29 mouse cellular contexts compared by ENCODE assay signal in genomic region chr10:106872714-106873113, GRCm38 (mm10).
"Had no signal": no experiment of that assay in that cellular context is flagged by ENCODE, and none has a peak within 500 bp of the region (broad histone marks: within the 10 kb centered on the region; RNA-seq: fewer than 3 reads in every experiment).

No protein-coding gene starts in this region.

- H3K27me3 ChIP-seq: limb, embryonic 12.5 days; limb, embryonic 13.5 days; limb, embryonic 15.5 days; liver, embryonic 12.5 days; liver, embryonic 13.5 days; liver, embryonic 15.5 days; lung, embryonic 15.5 days; megakaryocyte, embryonic 14.5 days; midbrain, embryonic 12.5 days; neural tube, embryonic 12.5 days; neural tube, embryonic 13.5 days had no signal

- DNase-seq: layer of hippocampus, postnatal 36 days; left cerebral cortex, postnatal 4 days; liver; liver, embryonic 13.5 days; liver, postnatal 0 days; lung, adult 18-20 months; lung, adult 2 months; lung, embryonic 14.5 days; lung, postnatal 10 days; lung, postnatal 14 days; lung, postnatal 36 days; lung, postnatal 4 days had no signal

- H3K4me3 ChIP-seq: left cerebral cortex, adult 2 months; limb, embryonic 10.5 days; limb, embryonic 12.5 days; limb, embryonic 13.5 days; limb, embryonic 15.5 days; liver, embryonic 12.5 days; liver, embryonic 13.5 days; liver, embryonic 15.5 days; lung, embryonic 15.5 days; megakaryocyte, embryonic 14.5 days; midbrain, embryonic 12.5 days; myocyte; neural tube, embryonic 12.5 days; neural tube, embryonic 13.5 days had no signal

- H3K4me2 ChIP-seq: limb, embryonic 12.5 days; limb, embryonic 13.5 days; limb, embryonic 15.5 days; liver, embryonic 11.5 days; liver, embryonic 12.5 days; liver, embryonic 13.5 days; liver, embryonic 15.5 days; lung, embryonic 14.5 days; lung, embryonic 15.5 days; midbrain, embryonic 12.5 days; neural tube, embryonic 12.5 days; neural tube, embryonic 13.5 days had no signal

- H3K36me3 ChIP-seq: limb, embryonic 10.5 days; limb, embryonic 12.5 days; limb, embryonic 13.5 days; limb, embryonic 15.5 days; liver, embryonic 12.5 days; liver, embryonic 13.5 days; liver, embryonic 15.5 days; lung, embryonic 15.5 days; midbrain, embryonic 12.5 days; neural tube, embryonic 12.5 days; neural tube, embryonic 13.5 days had no signal

- H3K9ac ChIP-seq: limb, embryonic 12.5 days; limb, embryonic 13.5 days; limb, embryonic 15.5 days; liver, embryonic 12.5 days; liver, embryonic 13.5 days; liver, embryonic 14.5 days; liver, embryonic 15.5 days; liver, postnatal 0 days; lung, embryonic 14.5 days; lung, embryonic 15.5 days; midbrain, embryonic 12.5 days; neural tube, embryonic 12.5 days; neural tube, embryonic 13.5 days had no signal

- ATAC-seq: liver, embryonic 12.5 days; liver, postnatal 0 days; lung, postnatal 0 days had no signal

- H3K27ac ChIP-seq: left cerebral cortex, adult 2 months; limb, embryonic 10.5 days; limb, embryonic 12.5 days; limb, embryonic 13.5 days; limb, embryonic 15.5 days; liver, embryonic 12.5 days; liver, embryonic 13.5 days; liver, embryonic 14.5 days; liver, embryonic 15.5 days; lung, embryonic 15.5 days; macrophage; midbrain, embryonic 12.5 days; neural tube, embryonic 12.5 days; neural tube, embryonic 13.5 days had no signal

- H3K4me1 ChIP-seq: limb, embryonic 10.5 days; limb, embryonic 12.5 days; limb, embryonic 13.5 days; limb, embryonic 15.5 days; liver, embryonic 12.5 days; liver, embryonic 13.5 days; liver, embryonic 15.5 days; lung, embryonic 15.5 days; megakaryocyte, embryonic 14.5 days; midbrain, embryonic 12.5 days; neural tube, embryonic 12.5 days; neural tube, embryonic 13.5 days had no signal

- H3K9me3 ChIP-seq: limb, embryonic 10.5 days; limb, embryonic 12.5 days; limb, embryonic 13.5 days; limb, embryonic 15.5 days; liver, embryonic 13.5 days; liver, embryonic 15.5 days; lung, embryonic 15.5 days; midbrain, embryonic 12.5 days; neural tube, embryonic 12.5 days; neural tube, embryonic 13.5 days had no signal
